Mouse (Mus musculus) midbrain, embryonic 15.5 days (tissue): ENCODE measurements around the gene Adssl1. TPM values are rescaled to one million over a fixed set of nuclear protein-coding genes. Genes with fewer than 3 reads are reported as not detected.

Source experiments
- ATAC-seq: fragments of 200-750 bp; cut with Nextera tagmentation; replicated peaks from 2 replicates; pipeline ENCODE4 v1.8.0; 2017; ENCODE audit warnings: moderate TSS enrichment
- H3K27ac ChIP-seq: fragments of 300-500 bp; sonication (generic); 2 replicates; pipeline ENCODE4 v1.5.1; 2015; ENCODE audit warnings: mild to moderate bottlenecking, inconsistent platforms
- H3K27me3 ChIP-seq: fragments of 300-500 bp; sonication (generic); replicated peaks from 2 replicates; pipeline ENCODE4 v1.6.1; 2015; ENCODE audit warnings: inconsistent platforms
- H3K36me3 ChIP-seq: fragments of 300-500 bp; sonication (generic); replicated peaks from 2 replicates; pipeline ENCODE4 v1.6.1; 2015; ENCODE audit warnings: inconsistent platforms
- H3K4me1 ChIP-seq: fragments of 300-500 bp; sonication (generic); 2 replicates; pipeline ENCODE4 v1.6.1; 2015; ENCODE audit warnings: inconsistent platforms
- H3K4me2 ChIP-seq: fragments of 300-500 bp; sonication (generic); 2 replicates; pipeline ENCODE4 v1.6.1; 2015; ENCODE audit warnings: inconsistent platforms, mild to moderate bottlenecking, moderate library complexity
- H3K4me3 ChIP-seq: fragments of 300-500 bp; sonication (generic); 2 replicates; pipeline ENCODE4 v1.5.1; 2015; ENCODE audit warnings: mild to moderate bottlenecking, inconsistent platforms
- H3K9ac ChIP-seq: fragments of 300-500 bp; sonication (generic); 2 replicates; pipeline ENCODE4 v1.6.1; 2015; ENCODE audit warnings: mild to moderate bottlenecking, inconsistent platforms
- H3K9me3 ChIP-seq: fragments of 300-500 bp; sonication (generic); 2 replicates; pipeline ENCODE4 v1.6.1; 2016; ENCODE audit warnings: inconsistent platforms
- WGBS: fragments of 180-500 bp; shearing (Covaris S2); methylation state at CpG from one replicate; pipeline ENCODE4 v1.1.7; 2015; ENCODE audit warnings: mixed read lengths; 5-methylcytosine and 5-hydroxymethylcytosine counted together
- polyA plus RNA-seq: library from polyadenylated mRNA; unstranded; fragments of >200 nt; fragmentation: Nextera tagmentation; extraction: Ambion mirVana; gene quantifications from 2 replicates; pipeline ENCODE4 v1.2.1, GENCODE M21; 2015

Gene Adssl1
- polyA plus RNA-seq, 1 experiment from 2014 or later = 3.1 TPM

GRCm38 (mm10) chr12:112653157-112653824 lies 33.4 kb downstream of the Adssl1 start:
- H3K27ac ChIP-seq = no peak overlapping the region
- peak; percentile 45 for ATAC-seq
- H3K36me3 ChIP-seq = peaks cover 38% of the 10 kb centered on the region

GRCm38 (mm10) chr12:112654076-112654475 lies 34.2 kb downstream of the Adssl1 start:
- H3K36me3 ChIP-seq = peaks cover 42% of the 10 kb centered on the region
- no peak overlapping the region for H3K27ac ChIP-seq
- H3K27me3 ChIP-seq = no peaks in the 10 kb centered on the region
- no peak overlapping the region for H3K4me3 ChIP-seq
- no peak overlapping the region for H3K4me2 ChIP-seq
- H3K4me1 ChIP-seq = 0 out of 2 replicates have a peak, but pooled peaks cover 4% of the 10 kb centered on the region
- no peaks in the 10 kb centered on the region for H3K9me3 ChIP-seq
- no peak overlapping the region for H3K9ac ChIP-seq
- ATAC-seq = no peak
- 87% methylated on average over 5 of the region's 5 CpGs for WGBS

More at GRCm38 (mm10) chr12:112653157-112653824, 33.4 kb downstream of the Adssl1 start:
- no peak overlapping the region for H3K4me3 ChIP-seq
- H3K4me1 ChIP-seq = 0 out of 2 replicates have a peak, but pooled peaks cover 4% of the 10 kb centered on the region
- no peaks in the 10 kb centered on the region for H3K9me3 ChIP-seq
- 49% methylated on average over 7 of the region's 7 CpGs for WGBS
- no peak overlapping the region for H3K4me2 ChIP-seq
- H3K9ac ChIP-seq = no peak overlapping the region
- no peaks in the 10 kb centered on the region for H3K27me3 ChIP-seq

- Histone ChIP-seq H3K4me3 (no peak overlapping the region), H3K4me2 (no peak overlapping the region), H3K27ac (no peak overlapping the region), H3K9ac (no peak overlapping the region), H3K9me3 (no peaks in the 10 kb centered on the region), H3K36me3 (peaks cover 40% of the 10 kb centered on the region), H3K4me1 (peaks cover 35% of the 10 kb centered on the region), H3K27me3 (no peaks in the 10 kb centered on the region)
- WGBS = 90% methylated on average over 7 of the region's 7 CpGs
- ATAC-seq = no peak
These were observed 38.8 kb downstream of the Adssl1 start for GRCm38 (mm10) chr12:112658619-112659018.

- H3K4me2 ChIP-seq = no peak overlapping the region
- WGBS = 78% methylated on average over 6 of the region's 6 CpGs
- peaks cover 40% of the 10 kb centered on the region for H3K36me3 ChIP-seq
- H3K4me1 ChIP-seq = peaks cover 40% of the 10 kb centered on the region
- no peak overlapping the region for H3K9ac ChIP-seq
- ATAC-seq = no peak
- H3K27ac ChIP-seq = no peak overlapping the region
- H3K9me3 ChIP-seq = no peaks in the 10 kb centered on the region
- no peaks in the 10 kb centered on the region for H3K27me3 ChIP-seq
- H3K4me3 ChIP-seq = no peak overlapping the region
These were observed 39.3 kb downstream of the Adssl1 start for GRCm38 (mm10) chr12:112659109-112659508.

- peak; percentile 48 for ATAC-seq
- H3K9me3 ChIP-seq = no peaks in the 10 kb centered on the region
- no peaks in the 10 kb centered on the region for H3K27me3 ChIP-seq
- no peak overlapping the region for H3K4me2 ChIP-seq
- H3K9ac ChIP-seq = no peak overlapping the region
- no peak overlapping the region for H3K4me3 ChIP-seq
- H3K4me1 ChIP-seq = peaks cover 56% of the 10 kb centered on the region
- peaks cover 35% of the 10 kb centered on the region for H3K36me3 ChIP-seq
- peak overlapping the region; percentile 64 for H3K27ac ChIP-seq
- 32% methylated on average over 5 of the region's 5 CpGs for WGBS
These were observed 40.9 kb downstream of the Adssl1 start for GRCm38 (mm10) chr12:112660576-112661326.

- Histone ChIP-seq H3K36me3 (peaks cover 30% of the 10 kb centered on the region), H3K9me3 (no peaks in the 10 kb centered on the region), H3K9ac (no peak overlapping the region), H3K4me2 (no peak overlapping the region), H3K27ac (peak overlapping the region; percentile 64), H3K4me3 (no peak overlapping the region), H3K27me3 (no peaks in the 10 kb centered on the region), H3K4me1 (peaks cover 61% of the 10 kb centered on the region)
- no peak for ATAC-seq
- 66% methylated on average over 3 of the region's 3 CpGs for WGBS
These were observed 41.4 kb downstream of the Adssl1 start for GRCm38 (mm10) chr12:112661327-112661605.

GRCm38 (mm10) chr12:112661851-112662250 lies 42.0 kb downstream of the Adssl1 start:
- Histone ChIP-seq H3K36me3 (peaks cover 24% of the 10 kb centered on the region), H3K27me3 (no peaks in the 10 kb centered on the region), H3K27ac (peak overlapping the region; percentile 64; the same call in 1 of the 2 replicates), H3K4me3 (no peak overlapping the region), H3K9ac (no peak overlapping the region), H3K4me2 (no peak overlapping the region), H3K4me1 (peaks cover 67% of the 10 kb centered on the region), H3K9me3 (no peaks in the 10 kb centered on the region)
- WGBS = 79% methylated on average over 9 of the region's 9 CpGs
- ATAC-seq = no peak

GRCm38 (mm10) chr12:112663303-112663702 lies 43.5 kb downstream of the Adssl1 start:
- no peak for ATAC-seq
- H3K4me2 ChIP-seq = 0 out of 2 replicates have a peak overlapping the region, but pooled peaks have one; percentile 6
- 63% methylated on average over 11 of the region's 11 CpGs for WGBS
- H3K4me3 ChIP-seq = no peak overlapping the region
- H3K36me3 ChIP-seq = peaks cover 12% of the 10 kb centered on the region
- peaks cover 77% of the 10 kb centered on the region for H3K4me1 ChIP-seq
- H3K27ac ChIP-seq = peak overlapping the region; percentile 74
- no peaks in the 10 kb centered on the region for H3K27me3 ChIP-seq
- no peaks in the 10 kb centered on the region for H3K9me3 ChIP-seq
- H3K9ac ChIP-seq = no peak overlapping the region

GRCm38 (mm10) chr12:112663716-112664115 lies 43.9 kb downstream of the Adssl1 start:
- H3K9ac ChIP-seq = no peak overlapping the region

GRCm38 (mm10) chr12:112664124-112664523 lies 44.3 kb downstream of the Adssl1 start:
- H3K9me3 ChIP-seq = no peaks in the 10 kb centered on the region
- peak overlapping the region; percentile 6; the same call in 1 of the 2 replicates for H3K4me2 ChIP-seq
- peak; percentile 45 for ATAC-seq
- no peak overlapping the region for H3K9ac ChIP-seq
- H3K4me1 ChIP-seq = peaks cover 85% of the 10 kb centered on the region
- 19% methylated on average over 2 of the region's 2 CpGs for WGBS
- peaks cover 4% of the 10 kb centered on the region for H3K36me3 ChIP-seq
- H3K27me3 ChIP-seq = no peaks in the 10 kb centered on the region
- H3K4me3 ChIP-seq = no peak overlapping the region
- H3K27ac ChIP-seq = peak overlapping the region; percentile 74

More at GRCm38 (mm10) chr12:112663716-112664115, 43.9 kb downstream of the Adssl1 start:
- peak overlapping the region; percentile 6; the same call in 1 of the 2 replicates for H3K4me2 ChIP-seq
- H3K36me3 ChIP-seq = peaks cover 8% of the 10 kb centered on the region
- peak; percentile 13 for ATAC-seq
- 31% methylated on average over 12 of the region's 12 CpGs for WGBS
- H3K27me3 ChIP-seq = no peaks in the 10 kb centered on the region
- H3K9me3 ChIP-seq = no peaks in the 10 kb centered on the region
- peaks cover 81% of the 10 kb centered on the region for H3K4me1 ChIP-seq
- no peak overlapping the region for H3K4me3 ChIP-seq
- peak overlapping the region; percentile 74 for H3K27ac ChIP-seq

GRCm38 (mm10) chr12:112664656-112665055 lies 44.8 kb downstream of the Adssl1 start:
- Histone ChIP-seq H3K36me3 (peaks cover 5% of the 10 kb centered on the region; the same call in 1 of the 2 replicates), H3K9ac (no peak overlapping the region), H3K4me2 (no peak overlapping the region), H3K27me3 (no peaks in the 10 kb centered on the region), H3K4me3 (no peak overlapping the region), H3K27ac (peak overlapping the region; percentile 76), H3K4me1 (peaks cover 86% of the 10 kb centered on the region), H3K9me3 (no peaks in the 10 kb centered on the region)
- 64% methylated on average over 5 of the region's 5 CpGs for WGBS
- no peak for ATAC-seq

GRCm38 (mm10) chr12:112665445-112665844 lies 45.6 kb downstream of the Adssl1 start:
- Histone ChIP-seq H3K27me3 (no peaks in the 10 kb centered on the region), H3K4me3 (no peak overlapping the region), H3K36me3 (peaks cover 6% of the 10 kb centered on the region; the same call in 1 of the 2 replicates), H3K9me3 (no peaks in the 10 kb centered on the region), H3K4me2 (peak overlapping the region; percentile 6), H3K4me1 (peaks cover 84% of the 10 kb centered on the region), H3K9ac (no peak overlapping the region), H3K27ac (peak overlapping the region; percentile 76)
- ATAC-seq = no peak
- 40% methylated on average over 18 of the region's 18 CpGs for WGBS
